Mouse (Mus musculus): ENCODE measurements around the gene Ctnnal1.

Ctnnal1 gene

GRCm38 (mm10) chr4:56802669-56803150, 62.3 kb downstream of the Ctnnal1 start:
- no peak for DNase-seq (ENCODE audit: low read depth in 1 of 2, low spot score in 2 of 2)

GRCm38 (mm10) chr4:56801907-56802668, 62.9 kb downstream of the Ctnnal1 start, which contains the start of the genes Elp1 and Fam206a:
TSS of gene Elp1 (minus strand) at chr4:56802331.
TSS of gene Fam206a (plus strand) at chr4:56802345.
- peak; percentile 78 to 94 for DNase-seq (ENCODE audit: low read depth in 1 of 2, low spot score in 2 of 2)

GRCm38 (mm10) chr4:56791373-56791772, 73.6 kb downstream of the Ctnnal1 start:
- no peak for DNase-seq (ENCODE audit: low read depth in 1 of 2, low spot score in 2 of 2)

- no peak for DNase-seq (ENCODE audit: low read depth in 1 of 2, low spot score in 2 of 2)
Observed at GRCm38 (mm10) chr4:56771065-56771464, 93.9 kb downstream of the Ctnnal1 start.

- no peak for DNase-seq (ENCODE audit: low read depth in 1 of 2, low spot score in 2 of 2)
Observed at GRCm38 (mm10) chr4:56768913-56769312, 96.1 kb downstream of the Ctnnal1 start.

- DNase-seq (ENCODE audit: low read depth in 1 of 2, low spot score in 2 of 2) = no peak
Observed at GRCm38 (mm10) chr4:56767861-56768284, 97.1 kb downstream of the Ctnnal1 start.

All from monocyte, adult 2 months (primary cell).